Mouse (Mus musculus) ovary, adult 18-20 months (tissue): ENCODE results near the gene Saa3.
"Not testable (repeated sequence)": the region's sequence is repeated elsewhere in the genome, so short reads cannot be mapped to it uniquely, and the experiment has no call there.

Experiments used
- DNase-seq: peaks from one replicate; pipeline ENCODE4 v3.0.0; 2022; ENCODE audit warnings: low spot score, mixed read lengths

The Saa3 gene

GRCm38 (mm10) chr7:46715600-46715999 is at the start of gene Saa3:
TSS of gene Saa3 (minus strand) at chr7:46715700.
- DNase-seq: no peak

- no peak for DNase-seq
These were observed 49.2 kb upstream of the Saa3 start for GRCm38 (mm10) chr7:46764672-46765071.

- DNase-seq: no peak
These were observed 47.1 kb upstream of the Saa3 start for GRCm38 (mm10) chr7:46762601-46763000.

GRCm38 (mm10) chr7:46761049-46761795 is 45.7 kb upstream of the Saa3 start:
- no peak for DNase-seq

- DNase-seq: no peak
These were observed 36.0 kb upstream of the Saa3 start, which contains the start of gene Saa2 for GRCm38 (mm10) chr7:46751490-46751889. TSS of gene Saa2 (plus strand) at chr7:46751790.

- DNase-seq: no peak
These were observed 33.0 kb upstream of the Saa3 start for GRCm38 (mm10) chr7:46748459-46748858.

GRCm38 (mm10) chr7:46746381-46746780 is 30.9 kb upstream of the Saa3 start:
- DNase-seq: no peak

- DNase-seq: no peak
These were observed 30.3 kb upstream of the Saa3 start for GRCm38 (mm10) chr7:46745816-46746215.

GRCm38 (mm10) chr7:46742880-46743279 is 27.4 kb upstream of the Saa3 start, which contains the start of gene Saa1:
TSS of gene Saa1 (minus strand) at chr7:46742980.
- not testable (repeated sequence) for DNase-seq

- not testable (repeated sequence) for DNase-seq
These were observed 24.5 kb upstream of the Saa3 start for GRCm38 (mm10) chr7:46740041-46740440.

- DNase-seq: no peak
These were observed 23.3 kb upstream of the Saa3 start for GRCm38 (mm10) chr7:46738561-46739460.

- no peak for DNase-seq
These were observed 19.5 kb upstream of the Saa3 start for GRCm38 (mm10) chr7:46734983-46735382.

- no peak for DNase-seq
These were observed 17.0 kb upstream of the Saa3 start, which contains the start of gene Saa4 for GRCm38 (mm10) chr7:46732458-46732857. TSS of gene Saa4 (minus strand) at chr7:46732603.

- DNase-seq: no peak
These were observed 12.1 kb upstream of the Saa3 start for GRCm38 (mm10) chr7:46727584-46727983.

GRCm38 (mm10) chr7:46724396-46724795 is 8.9 kb upstream of the Saa3 start:
- no peak for DNase-seq

GRCm38 (mm10) chr7:46723849-46724248 is 8.3 kb upstream of the Saa3 start:
- no peak for DNase-seq

GRCm38 (mm10) chr7:46723354-46723753 is 7.9 kb upstream of the Saa3 start:
- DNase-seq: no peak

GRCm38 (mm10) chr7:46720460-46720859 is 5.0 kb upstream of the Saa3 start:
- DNase-seq: no peak

GRCm38 (mm10) chr7:46719526-46719925 is 4.0 kb upstream of the Saa3 start:
- DNase-seq: peak; percentile 14

- no peak for DNase-seq
These were observed 3.2 kb upstream of the Saa3 start for GRCm38 (mm10) chr7:46718591-46719270.

- no peak for DNase-seq
These were observed 1.4 kb upstream of the Saa3 start for GRCm38 (mm10) chr7:46716897-46717296.

GRCm38 (mm10) chr7:46714518-46714917 is 982 bp downstream of the Saa3 start:
- no peak for DNase-seq
